Mouse (Mus musculus) cortical plate, adult 2 months (tissue): Measurements from ENCODE around the gene Elovl1.

ENCODE experiments used
- CTCF ChIP-seq: fragments of 200-500 bp; IDR thresholded peaks from 2 replicates; pipeline ENCODE4 v1.5.1; 2011; ENCODE audit warnings: mild to moderate bottlenecking, control low read depth, low read length; ENCODE audit not compliant: insufficient read depth; ENCODE audit errors: extremely low read depth
- POLR2A ChIP-seq: fragments of 200-500 bp; IDR thresholded peaks from 2 replicates; pipeline ENCODE4 v1.6.1; 2011; ENCODE audit warnings: mild to moderate bottlenecking, low read length, control low read depth; ENCODE audit not compliant: insufficient read depth; ENCODE audit errors: extremely low read depth

GRCm38 (mm10) chr4:118390146-118390545 lies 37.7 kb upstream of the Elovl1 start:
- TF ChIP-seq POLR2A (no peak), CTCF (no peak)
